Mouse (Mus musculus): ENCODE measurements around the gene Wdr5. TPM values are rescaled to one million over a fixed set of nuclear protein-coding genes. Genes with fewer than 3 reads are reported as not detected.

Wdr5 gene
- polyA plus RNA-seq, 1 experiment from 2014 or later: 66.8 TPM

DNA sequence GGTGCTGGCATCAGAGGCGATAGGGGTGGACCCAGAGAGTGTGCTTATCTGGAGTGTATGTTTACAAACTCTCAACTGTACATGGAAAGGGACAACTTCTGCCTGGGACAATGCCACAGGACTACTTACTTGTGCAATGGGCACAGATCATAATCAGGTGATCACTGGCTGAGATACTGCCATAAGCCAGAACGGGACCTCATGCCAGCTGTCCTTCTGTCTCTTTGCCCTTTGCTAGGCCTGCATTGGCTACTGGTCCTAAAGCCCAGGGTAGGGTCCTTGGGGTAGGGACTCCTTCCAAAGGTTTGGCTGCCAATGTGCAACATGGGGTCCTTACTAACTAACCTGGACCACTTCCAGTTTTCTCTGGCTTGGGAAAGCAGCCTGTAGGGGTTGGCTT lies 68.1 kb downstream of the Wdr5 start:
- 86% methylated on average over 2 of the region's 2 CpGs for WGBS
- H3K4me1 ChIP-seq: no peaks in the 10 kb centered on the region
- ATAC-seq (ENCODE audit: insufficient number of reproducible peaks, insufficient read depth, low FRiP score, low TSS enrichment): no peak
- H3K36me3 ChIP-seq: no peaks in the 10 kb centered on the region
- H3K9me3 ChIP-seq: no peaks in the 10 kb centered on the region
- H3K27me3 ChIP-seq: 0 out of 2 replicates have a peak, but pooled peaks cover 3% of the 10 kb centered on the region
- no peak overlapping the region for H3K9ac ChIP-seq
- H3K27ac ChIP-seq: no peak overlapping the region
- H3K4me2 ChIP-seq (replicated peaks): no peak overlapping the region
- no peak overlapping the region for H3K4me3 ChIP-seq

- Histone ChIP-seq H3K36me3 (no peaks in the 10 kb centered on the region), H3K27ac (no peak overlapping the region), H3K27me3 (0 out of 2 replicates have a peak, but pooled peaks cover 3% of the 10 kb centered on the region), H3K4me3 (no peak overlapping the region), H3K9me3 (no peaks in the 10 kb centered on the region), H3K4me1 (no peaks in the 10 kb centered on the region), H3K4me2 (replicated peaks) (no peak overlapping the region), H3K9ac (no peak overlapping the region)
- 92% methylated on average over 13 of the region's 13 CpGs for WGBS
- no peak for ATAC-seq (ENCODE audit: insufficient number of reproducible peaks, insufficient read depth, low FRiP score, low TSS enrichment)
Observed at GRCm38 (mm10) chr2:27584546-27584945, 69.6 kb downstream of the Wdr5 start.

Other genes with a start within 250 kb of the Wdr5 start
- 9.0 and 9.8 TPM in 2 replicates for gene Vav2, start 88.1 kb upstream of the Wdr5 start, polyA plus RNA-seq (2016; fragmentation: Nextera tagmentation; extraction: Ambion mirVana)
- gene Brd3os, start 72.8 kb upstream of the Wdr5 start, polyA plus RNA-seq (2016; fragmentation: Nextera tagmentation; extraction: Ambion mirVana): 14.6 and 15.8 TPM in 2 replicates
- gene Brd3, start 7.5 kb upstream of the Wdr5 start, polyA plus RNA-seq (2016; fragmentation: Nextera tagmentation; extraction: Ambion mirVana): 128 and 144 TPM in 2 replicates
- 14.7 and 15.9 TPM in 2 replicates for gene Rxra, start 161.3 kb downstream of the Wdr5 start, polyA plus RNA-seq (2016; fragmentation: Nextera tagmentation; extraction: Ambion mirVana)

Data from embryonic facial prominence, embryonic 12.5 days (tissue).